Mouse (Mus musculus) myocyte (in vitro differentiated cells): Measurements from ENCODE around the gene Sox11. TPM values are rescaled to one million over a fixed set of nuclear protein-coding genes. Genes with fewer than 3 reads are reported as not detected.

ENCODE experiments used
- H3K27me3 ChIP-seq: one replicate; pipeline ENCODE4 v1.6.1; 2011; ENCODE audit not compliant: control insufficient read depth, insufficient read depth, insufficient read length
- H3K36me3 ChIP-seq: one replicate; pipeline ENCODE4 v1.6.1; 2011; ENCODE audit not compliant: control insufficient read depth, insufficient read depth
- H3K4me2 ChIP-seq: one replicate; pipeline ENCODE4 v1.6.1; 2011; ENCODE audit warnings: low read depth, control low read depth
- H3K4me3 ChIP-seq: one replicate; pipeline ENCODE4 v1.5.1; 2011; ENCODE audit warnings: mild to moderate bottlenecking, control low read depth, moderate library complexity
- H3K79me2 ChIP-seq: one replicate; pipeline ENCODE4 v1.6.1; 2011; ENCODE audit not compliant: control insufficient read depth, insufficient read depth
- H3ac ChIP-seq: one replicate; pipeline ENCODE4 v1.6.1; 2011; ENCODE audit not compliant: control insufficient read depth, insufficient read length
- CEBPB ChIP-seq: IDR thresholded peaks from 2 replicates; pipeline ENCODE4 v1.6.1; 2011; ENCODE audit warnings: mild to moderate bottlenecking, moderate library complexity; ENCODE audit not compliant: poor library complexity, insufficient read depth, severe bottlenecking
- E2F4 ChIP-seq: IDR thresholded peaks from one replicate; pipeline ENCODE4 v1.6.1; 2011; ENCODE audit warnings: mild to moderate bottlenecking, control low read depth, moderate library complexity; ENCODE audit not compliant: insufficient read depth
- MAX ChIP-seq: IDR thresholded peaks from one replicate; pipeline ENCODE4 v1.6.1; 2011; ENCODE audit warnings: low read depth, mild to moderate bottlenecking, control low read depth
- MYOD1 ChIP-seq, 3 experiments: IDR thresholded peaks; one replicate each; pipeline ENCODE4 v1.6.1; 2011; ENCODE audit warnings: control low read depth in 2 of 3, low read depth in 2 of 3, mild to moderate bottlenecking in 2 of 3, moderate library complexity in 1 of 3; ENCODE audit not compliant: insufficient read length in 2 of 3, control insufficient read depth in 1 of 3
- MYOG ChIP-seq, 3 experiments: IDR thresholded peaks; one replicate each; pipeline ENCODE4 v1.6.1; 2011; ENCODE audit warnings: control low read depth in 2 of 3, low read depth in 2 of 3, mild to moderate bottlenecking in 2 of 3; ENCODE audit not compliant: insufficient read length in 2 of 3, control insufficient read depth in 1 of 3, insufficient read depth in 1 of 3
- POLR2A ChIP-seq: IDR thresholded peaks from one replicate; pipeline ENCODE4 v1.6.1; 2011; ENCODE audit warnings: low read depth, mild to moderate bottlenecking, control low read depth, moderate library complexity; ENCODE audit not compliant: insufficient read length
- POLR2AphosphoS2 ChIP-seq: IDR thresholded peaks from one replicate; pipeline ENCODE4 v1.6.1; 2011; ENCODE audit warnings: low read depth, control low read depth; ENCODE audit not compliant: insufficient read length
- REST ChIP-seq: IDR thresholded peaks from one replicate; pipeline ENCODE4 v1.6.1; 2011; ENCODE audit warnings: mild to moderate bottlenecking, control low read depth, moderate library complexity; ENCODE audit not compliant: insufficient read depth, insufficient read length
- SRF ChIP-seq: IDR thresholded peaks from one replicate; pipeline ENCODE4 v1.6.1; 2011; ENCODE audit warnings: low read depth; ENCODE audit not compliant: control insufficient read depth, insufficient read length
- TCF12 ChIP-seq: IDR thresholded peaks from one replicate; pipeline ENCODE4 v1.6.1; 2011; ENCODE audit warnings: mild to moderate bottlenecking, control low read depth; ENCODE audit not compliant: poor library complexity, insufficient read depth, severe bottlenecking
- TCF3 ChIP-seq: IDR thresholded peaks from one replicate; pipeline ENCODE4 v1.6.1; 2011; ENCODE audit warnings: low read depth, control low read depth; ENCODE audit not compliant: insufficient read length
- USF1 ChIP-seq: IDR thresholded peaks from one replicate; pipeline ENCODE4 v1.6.1; 2011; ENCODE audit warnings: low read depth, mild to moderate bottlenecking, control low read depth, moderate library complexity
- polyA plus RNA-seq: library from polyadenylated mRNA; unstranded; fragments of >200 nt; fragmentation: generic; extraction: Trizol; gene quantifications from one replicate; pipeline ENCODE4 v1.2.1, GENCODE M21; 2012; ENCODE audit warnings: missing spikeins

Sox11 gene
- polyA plus RNA-seq, 1 experiment = 11.3 TPM

DNA sequence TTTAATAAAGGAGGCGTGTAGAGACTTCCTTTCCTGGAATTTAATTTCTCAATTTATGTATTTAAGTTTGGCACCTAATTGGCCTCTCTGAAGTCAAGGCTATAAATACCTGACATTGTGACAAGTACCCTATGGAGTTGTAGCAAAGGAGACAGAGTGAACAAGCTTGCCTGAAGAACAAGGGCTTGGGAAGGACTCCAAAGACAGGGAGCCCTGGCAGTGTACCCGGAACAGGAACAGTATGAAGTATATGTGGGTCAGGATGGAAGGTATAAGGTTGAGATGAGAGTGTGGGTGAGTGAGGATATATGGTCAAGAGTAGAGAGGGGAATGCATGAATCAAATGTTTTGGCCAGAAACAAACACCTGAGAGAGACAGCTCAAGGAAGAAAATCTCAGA, 28.4 kb upstream of the Sox11 start:
- H3K4me2 ChIP-seq = no peak overlapping the region
- TF ChIP-seq MAX = no peak
- no peak for TF ChIP-seq CEBPB
- no peak for TF ChIP-seq TCF12
- no peak for TF ChIP-seq MYOD1 (IDR thresholded peaks at IDR 0.05; ENCODE audit: control insufficient read depth in 1 of 3, insufficient read length in 2 of 3, low read depth in 2 of 3)
- no peak for TF ChIP-seq POLR2AphosphoS2
- no peak for TF ChIP-seq TCF3
- no peak for TF ChIP-seq SRF
- TF ChIP-seq REST = no peak
- TF ChIP-seq USF1 = no peak
- no peak for TF ChIP-seq MYOG (IDR thresholded peaks at IDR 0.05; ENCODE audit: control insufficient read depth in 1 of 3, insufficient read depth in 1 of 3, insufficient read length in 2 of 3, low read depth in 2 of 3)
- no peaks in the 10 kb centered on the region for H3K27me3 ChIP-seq
- no peaks in the 10 kb centered on the region for H3K79me2 ChIP-seq
- no peaks in the 10 kb centered on the region for H3K36me3 ChIP-seq
- H3ac ChIP-seq = no peak overlapping the region
- no peak overlapping the region for H3K4me3 ChIP-seq

- H3K36me3 ChIP-seq = no peaks in the 10 kb centered on the region
- no peak overlapping the region for H3ac ChIP-seq
- no peak overlapping the region for H3K4me3 ChIP-seq
- H3K4me2 ChIP-seq = no peak overlapping the region
- H3K79me2 ChIP-seq = no peaks in the 10 kb centered on the region
- no peaks in the 10 kb centered on the region for H3K27me3 ChIP-seq
- no peak for TF ChIP-seq TCF12
- TF ChIP-seq MYOG (IDR thresholded peaks at IDR 0.05; ENCODE audit: control insufficient read depth in 1 of 3, insufficient read depth in 1 of 3, insufficient read length in 2 of 3, low read depth in 2 of 3) = no peak
- TF ChIP-seq POLR2A = no peak
- no peak for TF ChIP-seq POLR2AphosphoS2
- TF ChIP-seq SRF = no peak
- TF ChIP-seq MAX = no peak
- TF ChIP-seq E2F4 = no peak
- no peak for TF ChIP-seq MYOD1 (IDR thresholded peaks at IDR 0.05; ENCODE audit: control insufficient read depth in 1 of 3, insufficient read length in 2 of 3, low read depth in 2 of 3)
- TF ChIP-seq REST = no peak
- no peak for TF ChIP-seq CEBPB
- no peak for TF ChIP-seq TCF3
- TF ChIP-seq USF1 = no peak
These were observed 25.1 kb upstream of the Sox11 start for GRCm38 (mm10) chr12:27367476-27367875.

DNA sequence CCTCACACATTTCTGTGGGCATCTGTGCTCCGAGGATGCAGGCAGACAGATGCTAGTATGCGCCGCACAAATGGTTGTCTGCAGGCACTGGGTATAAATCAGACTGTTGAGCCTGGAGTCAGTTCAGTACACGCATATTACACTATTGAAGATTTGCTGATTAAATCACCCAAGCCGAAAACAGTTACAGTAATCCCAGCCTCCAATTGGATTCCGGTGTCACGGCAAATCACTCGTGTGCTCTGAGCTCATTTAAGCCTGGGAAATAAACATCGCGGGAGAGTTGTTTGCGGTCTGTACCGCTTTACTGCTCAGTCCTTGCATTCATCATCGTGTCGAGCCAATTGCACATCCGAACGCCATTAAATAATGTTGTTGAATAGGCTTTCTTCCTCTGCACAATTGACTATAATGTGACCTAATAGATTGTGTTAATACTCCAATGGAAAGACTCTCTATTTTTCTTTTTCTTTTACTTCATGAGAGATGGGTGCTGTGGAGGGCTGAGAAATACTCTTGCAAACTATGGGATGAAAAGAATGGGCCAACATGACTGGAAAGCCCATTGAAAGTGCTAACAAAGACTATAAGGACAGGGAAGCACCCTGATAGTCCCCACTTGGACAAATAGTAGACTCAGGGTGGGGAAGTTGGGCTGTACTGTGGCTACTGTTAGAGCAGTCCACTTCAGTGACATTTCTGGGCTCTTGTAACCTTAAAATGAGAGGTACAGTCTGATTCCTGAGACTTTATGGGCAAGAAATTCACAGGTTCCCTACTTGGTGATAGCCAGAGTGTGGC, 21.7 kb upstream of the Sox11 start:
- Histone ChIP-seq H3K79me2 (no peaks in the 10 kb centered on the region), H3K36me3 (no peaks in the 10 kb centered on the region), H3K27me3 (no peaks in the 10 kb centered on the region), H3K4me3 (no peak overlapping the region), H3K4me2 (no peak overlapping the region), H3ac (no peak overlapping the region)
- TF ChIP-seq SRF (no peak), POLR2A (no peak), CEBPB (no peak), E2F4 (no peak), POLR2AphosphoS2 (no peak), TCF12 (no peak), USF1 (no peak), TCF3 (no peak), MYOD1 (IDR thresholded peaks at IDR 0.05; ENCODE audit: control insufficient read depth in 1 of 3, insufficient read length in 2 of 3, low read depth in 2 of 3) (no peak), MYOG (IDR thresholded peaks at IDR 0.05; ENCODE audit: control insufficient read depth in 1 of 3, insufficient read depth in 1 of 3, insufficient read length in 2 of 3, low read depth in 2 of 3) (no peak), MAX (no peak), REST (no peak)

DNA sequence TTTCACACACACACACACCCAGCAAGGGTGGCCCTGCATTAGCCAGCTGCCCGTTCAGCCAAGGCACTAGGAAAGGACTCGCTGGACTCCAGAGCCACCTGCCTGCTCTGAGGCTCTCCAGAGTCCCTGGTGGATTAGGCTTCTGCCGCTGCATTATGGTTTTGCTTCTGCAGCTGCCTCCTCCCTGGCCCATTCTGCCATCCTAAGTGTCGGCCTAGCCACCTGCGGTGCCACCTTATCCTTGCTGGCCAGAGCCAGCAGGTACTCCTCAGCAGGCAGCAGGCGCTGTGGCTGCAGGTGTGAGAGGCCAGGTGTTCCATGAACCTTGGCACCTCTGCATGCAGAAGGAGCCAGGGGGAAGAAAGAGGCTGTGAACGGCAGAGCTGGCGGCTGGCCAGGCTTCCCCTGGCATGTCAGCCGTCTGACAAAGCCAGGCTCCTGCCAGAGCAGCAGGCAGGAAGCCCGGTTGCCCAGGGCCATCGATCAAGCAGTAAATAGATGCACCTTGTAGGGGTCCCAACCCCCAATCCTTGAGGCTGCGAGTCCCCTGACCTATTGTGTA, 14.8 kb upstream of the Sox11 start:
- H3ac ChIP-seq = no peak overlapping the region
- H3K4me3 ChIP-seq = no peak overlapping the region
- H3K36me3 ChIP-seq = no peaks in the 10 kb centered on the region
- no peak for TF ChIP-seq SRF
- TF ChIP-seq TCF12 = no peak
- no peak for TF ChIP-seq E2F4
- TF ChIP-seq CEBPB = no peak
- no peak for TF ChIP-seq TCF3
- TF ChIP-seq REST = no peak
- no peak for TF ChIP-seq MAX
- no peak for TF ChIP-seq POLR2A
- TF ChIP-seq MYOG (IDR thresholded peaks at IDR 0.05; ENCODE audit: control insufficient read depth in 1 of 3, insufficient read depth in 1 of 3, insufficient read length in 2 of 3, low read depth in 2 of 3) = no peak
- TF ChIP-seq MYOD1 (IDR thresholded peaks at IDR 0.05; ENCODE audit: control insufficient read depth in 1 of 3, insufficient read length in 2 of 3, low read depth in 2 of 3) = no peak
- no peak for TF ChIP-seq POLR2AphosphoS2
- TF ChIP-seq USF1 = no peak
- no peaks in the 10 kb centered on the region for H3K79me2 ChIP-seq
- no peaks in the 10 kb centered on the region for H3K27me3 ChIP-seq
- no peak overlapping the region for H3K4me2 ChIP-seq
